Mouse (Mus musculus) T-cell, adult 2 months (primary cell): Measurements from ENCODE around the gene Hcfc2.

ENCODE experiments used
- DNase-seq: peaks from one replicate; pipeline ENCODE4 v3.0.0; 2022; ENCODE audit warnings: low spot score

Gene Hcfc2

DNA sequence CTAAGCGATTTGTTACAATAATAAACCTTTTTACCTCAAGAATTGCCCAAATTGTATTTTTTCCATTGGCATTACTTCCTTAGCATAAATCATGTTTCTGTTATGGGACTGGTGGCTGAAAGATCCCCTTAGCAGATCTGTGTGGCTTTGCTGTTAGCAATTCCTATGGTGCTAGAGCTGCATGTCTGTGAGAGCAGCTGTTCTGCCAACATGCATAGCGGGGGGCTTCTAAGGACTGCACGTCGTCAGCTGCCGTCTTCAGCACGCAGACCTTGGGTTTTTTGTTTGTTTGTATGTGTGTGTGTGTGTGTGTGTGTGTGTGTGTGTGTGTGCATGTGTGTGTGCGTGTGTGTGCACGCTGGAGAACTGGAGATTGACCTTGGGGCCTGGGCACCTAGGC lies 45.4 kb downstream of the Hcfc2 start:
- no peak for DNase-seq

DNA sequence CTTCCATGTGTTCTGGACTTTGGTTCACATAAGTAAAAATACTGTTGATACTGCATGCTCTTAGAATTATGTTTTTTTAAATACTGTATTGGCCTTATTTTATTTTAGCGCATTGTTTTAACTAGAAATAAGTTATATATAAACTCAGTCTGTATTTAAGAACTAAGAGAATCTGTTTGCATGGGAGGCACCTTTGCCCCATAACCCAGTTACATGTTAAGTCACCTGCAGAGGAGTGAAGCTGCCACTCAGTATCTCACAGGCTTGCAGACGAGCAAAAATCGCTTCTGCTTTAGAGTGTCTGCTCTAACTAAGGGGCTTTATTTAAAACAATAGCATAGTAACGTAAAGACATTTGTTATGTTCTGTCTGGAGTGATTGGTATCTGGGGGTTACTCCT lies 45.9 kb downstream of the Hcfc2 start:
- DNase-seq: no peak

DNA sequence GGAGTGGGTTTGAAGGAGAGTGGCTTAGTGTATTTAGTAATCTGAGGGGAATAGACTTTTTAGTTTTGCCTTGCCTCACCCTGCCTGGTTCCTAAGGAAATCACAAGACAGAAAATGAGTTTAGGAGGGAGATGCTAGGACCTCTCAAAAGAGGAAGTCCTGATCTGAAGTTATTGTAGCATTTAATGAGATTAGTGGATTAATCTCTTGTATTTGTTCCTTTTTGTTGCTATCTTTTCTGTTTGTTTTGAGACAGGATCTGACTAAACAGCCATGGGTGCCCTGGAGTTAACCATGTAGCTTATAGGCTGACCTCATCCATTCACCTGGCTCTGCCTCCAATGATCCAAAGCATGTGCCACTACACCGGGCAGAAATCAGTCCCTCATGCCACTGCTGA lies 46.6 kb downstream of the Hcfc2 start:
- DNase-seq: no peak

DNA sequence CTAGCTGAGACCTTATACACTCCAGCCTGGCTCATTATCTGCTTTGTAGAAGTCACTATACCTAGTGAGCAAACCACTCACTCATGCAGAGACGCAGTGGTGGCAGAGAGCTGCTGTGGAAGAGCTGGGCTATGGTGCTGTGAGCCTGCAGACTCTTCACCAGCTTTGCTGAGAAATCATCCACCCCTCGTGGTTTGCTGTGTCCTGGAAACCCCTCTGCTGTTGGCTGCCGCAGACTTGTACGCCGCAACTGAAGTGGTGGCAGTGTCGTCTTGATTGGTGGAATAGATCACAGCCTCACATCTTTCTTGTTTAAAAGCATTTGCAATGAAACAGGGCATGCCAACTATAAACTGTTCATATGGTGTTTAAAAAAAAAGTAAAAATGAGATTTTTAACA lies 48.3 kb downstream of the Hcfc2 start:
- DNase-seq: no peak

DNA sequence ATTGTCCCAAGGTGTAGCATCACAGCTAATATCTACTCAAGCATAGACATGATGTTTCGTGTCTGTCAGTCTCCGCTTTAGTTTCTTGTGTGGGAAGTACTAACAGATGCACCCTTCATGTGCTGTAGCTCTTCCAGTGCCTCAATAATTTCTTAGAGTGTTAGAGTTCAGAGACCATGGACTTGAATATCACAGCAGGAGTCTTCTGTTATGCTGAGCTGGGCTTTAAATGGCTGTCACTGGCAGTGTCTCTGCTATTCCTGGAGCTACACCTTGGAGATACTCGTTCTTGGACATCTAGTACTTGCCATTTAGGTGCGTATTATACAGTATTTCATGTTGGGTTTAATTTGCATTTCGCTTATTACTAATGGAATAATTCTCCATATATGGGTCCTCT lies 49.3 kb downstream of the Hcfc2 start:
- DNase-seq: no peak

DNA sequence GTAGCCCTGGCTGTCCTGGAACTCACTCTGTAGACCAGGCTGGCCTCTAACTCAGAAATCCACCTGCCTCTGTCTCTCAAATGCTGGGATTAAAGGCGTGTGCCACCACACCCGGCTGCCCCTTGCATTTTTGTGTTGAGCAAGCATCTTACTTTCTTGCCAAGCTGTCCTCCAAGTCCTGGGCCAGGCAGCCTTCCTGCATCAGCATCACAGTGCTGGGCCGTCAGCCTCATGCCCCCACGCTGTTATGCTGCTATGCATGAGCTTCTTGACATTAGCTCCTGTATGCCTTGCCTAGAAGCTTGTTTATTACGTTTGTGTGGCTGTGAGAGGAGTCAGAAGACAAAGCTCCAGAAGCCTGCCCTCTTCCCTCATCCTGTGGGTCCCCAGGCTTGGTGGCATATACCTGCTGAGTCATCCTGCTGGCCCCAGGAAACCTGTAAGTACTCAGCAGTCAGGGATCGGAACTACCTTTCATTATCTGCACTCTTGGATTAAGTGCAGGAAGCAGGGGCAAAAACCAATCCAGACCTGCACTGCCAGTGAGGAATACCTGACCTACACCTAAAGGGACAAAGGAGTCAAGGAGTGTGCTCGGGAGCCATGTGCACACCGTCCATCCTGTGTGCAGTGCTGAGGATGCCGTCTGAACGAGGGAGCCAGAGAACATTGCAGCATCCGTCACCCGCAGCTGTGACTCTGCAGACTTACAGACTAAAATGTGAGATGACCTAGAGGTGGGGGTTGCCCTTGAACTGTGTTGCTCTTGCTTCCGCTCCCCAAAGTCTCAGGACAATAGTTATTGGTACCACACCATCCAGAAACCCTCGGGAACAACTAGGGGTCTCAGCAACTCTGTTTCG lies 51.3 kb downstream of the Hcfc2 start:
- no peak for DNase-seq

DNA sequence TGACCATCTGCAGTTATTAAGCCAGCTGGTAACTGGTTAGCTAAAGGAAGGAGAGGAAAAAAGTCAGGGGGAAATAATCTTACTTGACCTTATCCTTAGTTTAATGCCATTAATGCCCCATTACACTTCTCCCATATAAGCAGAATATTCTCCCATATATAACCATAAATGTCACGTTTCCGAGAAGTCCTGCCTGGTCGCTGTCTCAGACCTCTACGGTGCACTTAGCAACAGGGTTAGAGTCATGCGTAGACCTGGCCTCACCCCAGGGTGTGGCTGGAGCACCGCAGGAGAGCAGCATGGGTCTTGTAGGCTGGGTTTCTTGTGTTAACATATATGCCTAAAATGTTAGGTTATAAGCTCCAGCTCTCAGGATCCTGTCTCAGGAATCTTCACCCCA lies 54.8 kb downstream of the Hcfc2 start:
- no peak for DNase-seq

DNA sequence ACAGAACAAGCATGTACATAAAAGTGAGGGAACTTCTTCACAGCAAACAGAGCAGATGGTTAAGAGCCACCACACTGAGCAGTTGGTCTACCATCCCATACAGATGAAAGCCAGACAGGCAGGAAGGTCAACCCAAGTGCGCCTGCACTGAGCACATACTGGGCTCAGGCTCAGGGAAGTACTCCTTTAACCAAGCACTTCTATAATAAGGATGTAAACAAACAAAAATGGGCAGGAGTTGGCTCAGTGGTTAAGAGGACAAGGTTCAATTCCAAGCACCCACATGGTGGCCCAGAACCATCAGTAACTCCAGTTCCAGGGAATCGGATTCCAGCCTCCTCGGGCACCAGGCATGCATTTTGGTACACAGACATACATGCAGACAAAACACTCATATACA lies 57.0 kb downstream of the Hcfc2 start:
- DNase-seq: no peak

DNA sequence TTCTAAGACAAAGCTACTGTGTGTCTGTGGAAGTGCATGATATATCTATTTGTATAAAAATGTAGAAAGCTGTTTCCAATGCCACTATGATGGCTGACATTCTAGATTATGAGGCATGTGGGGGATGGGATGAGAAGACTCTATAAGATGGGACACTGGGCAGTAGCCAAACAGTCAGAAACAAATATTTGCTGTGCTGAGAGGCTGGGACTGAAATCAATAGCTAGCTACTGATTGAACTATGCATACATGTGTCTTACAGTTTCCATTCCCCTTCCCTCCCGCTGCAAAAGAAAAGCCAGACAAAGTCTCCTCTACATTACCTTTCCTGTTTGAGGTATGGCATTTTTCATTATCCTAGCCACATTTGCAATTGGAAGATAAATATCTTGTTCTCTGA lies 58.7 kb downstream of the Hcfc2 start:
- DNase-seq: no peak

DNA sequence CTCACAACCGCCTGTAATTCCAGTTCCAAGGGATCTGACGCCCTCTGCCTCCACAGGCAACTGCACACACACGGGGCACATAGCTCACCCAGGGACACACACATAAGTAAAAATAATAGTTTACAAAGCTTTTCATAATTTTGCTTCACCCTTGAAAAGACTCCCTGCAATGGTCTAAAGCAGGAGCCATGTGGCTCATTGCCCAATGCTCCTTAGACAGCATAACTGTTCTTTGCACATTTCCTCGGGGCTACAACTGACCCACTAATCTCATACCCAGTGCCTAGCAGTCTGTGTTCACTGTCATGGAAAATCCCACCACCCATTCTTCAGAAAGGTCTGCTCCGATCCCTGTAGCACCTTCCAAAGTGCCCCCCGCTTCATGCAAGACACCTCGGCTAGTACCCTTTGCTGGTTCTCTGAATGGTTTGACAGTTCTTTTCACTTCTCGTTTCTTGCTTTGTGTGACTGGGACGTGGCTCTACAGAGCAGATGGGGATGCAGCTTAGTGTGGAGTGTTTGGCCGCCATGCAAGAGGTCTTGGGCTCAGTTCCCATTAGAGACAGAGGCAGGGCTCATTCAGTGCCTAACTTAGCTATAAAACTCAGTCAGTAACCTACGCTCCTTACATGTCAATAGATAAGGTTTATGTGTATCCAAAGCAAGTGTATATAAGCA lies 59.4 kb downstream of the Hcfc2 start:
- no peak for DNase-seq

DNA sequence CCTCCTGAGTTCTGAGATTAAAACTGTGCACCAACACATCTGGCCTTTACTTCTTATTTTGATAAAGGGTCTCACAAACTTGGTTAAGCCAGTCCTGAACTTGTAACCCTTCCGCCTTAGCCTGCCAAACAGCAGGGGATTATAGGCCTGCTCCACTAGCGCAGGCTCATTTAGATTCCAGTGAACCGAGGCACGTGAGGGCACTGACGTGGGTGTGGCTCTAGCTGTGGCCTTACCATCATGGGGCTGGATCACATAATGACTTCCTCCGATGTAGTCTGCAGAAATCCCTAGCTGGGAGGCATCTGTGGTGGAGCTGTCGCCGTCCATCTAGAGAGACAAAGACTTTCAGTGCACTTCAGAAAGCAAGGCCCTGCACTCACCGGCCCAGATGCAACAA lies 60.5 kb downstream of the Hcfc2 start:
- DNase-seq: no peak

DNA sequence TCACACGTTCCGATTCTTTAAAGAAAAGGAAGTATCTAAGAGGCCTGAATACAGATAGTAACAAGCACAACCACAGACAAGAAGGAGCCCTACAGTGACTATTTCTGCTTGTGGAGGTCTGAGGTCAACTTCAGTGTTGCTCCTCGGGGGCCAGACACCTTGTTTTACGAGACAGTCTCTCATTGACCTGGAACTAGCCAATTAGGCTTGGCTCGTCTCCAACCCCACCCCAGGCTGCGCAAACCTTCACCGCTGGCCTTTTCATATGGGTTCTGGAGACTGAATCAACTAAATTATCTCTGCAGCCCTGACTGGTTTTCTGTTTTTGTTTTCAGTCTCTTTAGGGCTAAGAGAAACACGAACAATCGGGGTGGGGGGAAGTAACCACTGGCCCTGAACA lies 61.4 kb downstream of the Hcfc2 start:
- DNase-seq: no peak

DNA sequence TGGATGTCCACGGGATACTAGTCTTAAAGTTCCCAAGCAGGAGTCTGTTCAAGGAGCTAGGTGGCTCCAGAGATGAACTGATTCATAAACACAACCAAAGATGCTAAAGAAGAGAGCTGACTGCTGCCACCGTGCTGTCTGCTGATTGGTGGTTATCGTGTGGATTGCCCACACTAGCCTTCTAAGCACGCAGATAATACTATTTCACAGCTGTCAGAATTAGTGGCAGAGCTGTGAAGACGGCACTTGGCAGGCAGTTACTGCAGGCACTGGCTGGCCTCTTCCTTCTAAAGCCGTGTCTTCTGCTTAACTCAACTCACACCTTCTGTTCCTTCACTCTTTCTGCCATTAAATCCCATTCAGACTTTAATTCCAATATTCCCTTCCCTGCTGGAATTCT lies 62.4 kb downstream of the Hcfc2 start:
- no peak for DNase-seq

DNA sequence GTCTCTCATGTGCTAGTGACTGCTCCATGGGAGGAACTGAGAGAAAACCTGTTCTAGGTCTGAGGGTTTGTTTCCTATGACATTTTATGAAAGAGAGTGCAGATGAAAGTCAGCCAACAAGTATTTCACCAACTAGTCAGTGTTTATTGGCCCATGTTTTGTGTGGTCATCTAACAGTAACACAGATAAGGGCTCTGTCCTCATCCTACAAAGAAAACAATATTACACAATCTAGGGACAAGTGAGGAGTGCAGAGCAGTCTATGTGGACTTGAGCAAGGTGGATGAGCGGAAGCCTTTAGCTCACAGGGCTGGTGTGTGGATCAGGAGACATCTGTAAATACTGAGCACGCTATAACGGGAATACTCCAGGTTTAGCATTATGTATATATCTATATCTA lies 62.9 kb downstream of the Hcfc2 start:
- no peak for DNase-seq

DNA sequence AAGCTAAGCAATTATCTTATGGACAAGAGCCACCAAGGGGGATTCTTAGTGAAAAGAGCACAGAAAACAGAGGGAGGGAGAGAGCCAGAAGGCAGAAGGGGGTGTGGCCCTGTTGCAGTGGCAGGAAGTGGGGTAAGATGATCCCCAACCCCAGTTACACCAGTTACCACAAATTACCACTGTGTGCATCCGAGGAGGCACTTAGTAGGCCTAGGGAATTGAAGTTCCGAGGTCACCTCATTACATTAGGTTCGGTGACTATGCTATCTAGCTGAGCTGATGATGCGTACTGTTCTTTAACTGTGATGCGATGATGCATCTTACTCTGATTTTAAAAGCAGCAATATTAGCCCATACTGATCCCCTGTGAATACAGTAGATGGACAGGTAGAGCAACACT lies 63.7 kb downstream of the Hcfc2 start:
- DNase-seq: no peak

DNA sequence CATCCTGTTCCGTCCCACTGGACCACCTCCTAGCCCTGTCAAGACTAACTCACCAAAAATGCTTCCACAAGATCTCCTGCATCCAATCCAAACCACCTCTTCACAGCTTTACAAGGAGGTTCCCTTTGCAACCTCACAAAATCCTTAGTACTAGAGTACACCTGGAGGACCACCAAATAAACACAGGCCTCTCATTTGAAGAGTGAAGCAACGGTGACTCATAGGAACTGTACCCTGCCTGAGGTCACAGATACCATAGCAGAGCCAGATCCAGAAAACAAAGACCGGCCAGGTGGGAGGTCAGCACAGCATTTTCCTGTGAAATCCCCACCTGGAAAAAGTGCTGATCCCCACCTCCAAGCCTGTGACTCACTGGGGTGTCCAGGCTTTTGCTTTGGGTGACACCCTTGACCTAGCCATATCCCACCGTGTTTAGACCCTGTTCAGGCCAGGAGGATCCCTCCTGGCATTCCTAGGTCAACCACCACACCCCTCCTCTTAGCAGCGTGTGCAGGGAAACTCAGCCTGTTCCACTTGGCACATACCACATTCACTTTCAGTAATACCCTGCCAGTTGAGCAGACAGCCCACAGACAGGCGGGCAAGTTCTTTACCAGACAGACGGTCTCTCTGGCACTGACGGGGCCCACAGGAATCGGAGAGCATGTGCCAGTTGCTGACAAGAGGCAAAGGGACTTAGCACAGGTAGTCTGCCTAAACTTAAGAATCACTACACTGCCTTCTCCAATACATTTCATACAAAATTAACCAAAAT lies 65.3 kb downstream of the Hcfc2 start:
- DNase-seq: no peak

DNA sequence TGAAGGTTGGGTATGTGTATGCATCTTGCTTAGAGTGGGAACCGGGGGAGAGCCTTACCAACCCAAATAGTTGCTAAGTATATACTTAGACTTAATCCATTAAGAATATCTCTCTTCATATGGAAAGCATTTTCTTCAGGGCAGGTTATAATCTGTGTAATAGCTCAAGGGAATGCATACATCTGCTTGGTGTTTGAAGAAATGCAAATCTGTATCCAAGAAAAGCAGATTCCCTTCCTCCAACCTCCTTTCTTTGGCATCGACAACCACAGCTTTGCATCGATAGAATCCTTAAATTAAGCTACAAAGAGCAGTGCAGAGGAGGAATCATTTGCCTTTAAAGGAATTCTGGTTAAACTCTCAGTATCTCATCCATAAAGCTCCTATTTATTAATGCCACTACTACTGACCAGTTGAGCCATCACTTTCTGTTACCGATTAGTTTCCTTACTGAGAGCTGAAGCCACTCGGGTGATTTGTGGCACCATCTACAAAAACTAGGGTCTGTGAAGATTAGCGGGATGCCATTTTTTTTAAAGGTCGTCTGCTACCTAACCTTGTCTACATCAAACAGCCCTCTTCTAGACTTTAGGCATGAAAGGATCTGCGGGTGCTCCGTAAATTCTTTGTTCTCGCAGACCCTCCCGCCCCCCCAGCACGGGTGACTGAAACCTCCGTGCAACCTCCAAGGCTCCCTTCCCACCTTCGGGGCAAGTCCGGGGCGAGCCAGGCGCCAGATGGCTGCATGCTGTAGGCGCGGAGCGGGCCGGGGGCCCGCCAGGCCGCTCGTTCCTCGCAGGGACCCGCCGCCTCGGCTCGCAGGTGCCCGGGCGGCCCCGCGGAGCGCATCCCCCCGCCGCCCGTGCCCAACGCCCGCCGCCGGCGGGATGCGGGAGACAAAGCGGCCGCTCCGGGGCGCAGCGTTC lies 67.1 kb downstream of the Hcfc2 start:
- no peak for DNase-seq

DNA sequence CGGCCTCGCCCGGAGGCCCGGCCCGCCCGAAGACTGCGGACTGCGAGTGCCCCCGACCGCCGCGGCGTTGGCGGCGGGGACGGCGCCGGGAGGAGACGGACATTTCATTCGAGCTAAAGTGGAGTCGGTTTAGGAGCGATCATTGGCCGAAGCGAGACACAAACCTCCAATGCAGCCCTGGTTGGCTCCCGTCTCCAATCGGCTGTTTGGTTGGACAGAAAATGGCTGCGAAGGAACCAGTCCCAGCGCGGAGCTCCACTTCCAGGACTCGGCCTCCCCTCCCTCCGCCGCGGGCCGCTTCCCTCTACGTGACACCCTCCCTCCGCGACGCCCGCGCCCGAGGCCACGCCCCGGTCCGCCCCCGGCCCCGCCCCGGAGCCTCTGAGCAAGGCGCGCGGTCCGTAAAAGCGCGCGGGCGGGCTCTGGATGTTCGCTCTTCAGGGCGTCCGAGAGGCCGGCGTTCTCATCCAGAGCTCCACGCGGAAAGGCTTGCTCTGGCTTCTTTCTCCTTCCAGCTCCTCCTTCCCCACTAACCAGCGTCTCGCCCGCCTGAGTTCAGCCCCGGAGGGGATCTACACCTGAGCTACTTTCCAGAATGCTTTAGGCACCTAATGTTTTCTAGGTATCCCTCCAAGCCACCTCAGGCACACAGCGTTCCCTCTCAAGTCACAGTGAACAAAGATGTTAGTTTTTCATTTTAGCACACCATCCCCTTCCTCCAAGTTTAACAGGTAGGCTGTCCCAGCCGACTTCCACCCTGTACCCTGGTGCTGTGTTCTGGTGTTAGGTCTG lies 68.1 kb downstream of the Hcfc2 start, which contains the start of gene Nfyb:
Gene Nfyb (minus strand): TSS at position 305 of the 792 bp plus-strand sequence.
- DNase-seq: peak; percentile 96

DNA sequence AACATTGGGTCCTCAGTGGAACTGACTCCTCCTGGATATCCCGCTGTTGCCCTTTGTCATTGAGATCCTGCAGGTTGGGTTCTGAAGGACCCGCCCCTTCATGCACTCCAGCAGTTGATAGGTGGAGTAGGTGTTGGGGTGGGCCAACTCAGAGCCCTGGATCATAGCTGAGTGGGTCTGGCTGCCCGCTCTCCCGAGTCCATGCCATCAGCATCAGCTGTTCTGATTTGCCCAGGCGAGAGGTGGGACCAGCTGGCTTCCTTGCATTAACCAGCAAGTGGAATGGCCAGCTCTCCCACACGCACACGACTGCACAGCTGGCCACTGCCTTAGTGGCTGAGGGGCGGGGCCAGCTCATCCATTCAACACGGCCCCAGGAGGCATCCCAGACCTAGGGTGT lies 72.9 kb downstream of the Hcfc2 start:
- DNase-seq: no peak

DNA sequence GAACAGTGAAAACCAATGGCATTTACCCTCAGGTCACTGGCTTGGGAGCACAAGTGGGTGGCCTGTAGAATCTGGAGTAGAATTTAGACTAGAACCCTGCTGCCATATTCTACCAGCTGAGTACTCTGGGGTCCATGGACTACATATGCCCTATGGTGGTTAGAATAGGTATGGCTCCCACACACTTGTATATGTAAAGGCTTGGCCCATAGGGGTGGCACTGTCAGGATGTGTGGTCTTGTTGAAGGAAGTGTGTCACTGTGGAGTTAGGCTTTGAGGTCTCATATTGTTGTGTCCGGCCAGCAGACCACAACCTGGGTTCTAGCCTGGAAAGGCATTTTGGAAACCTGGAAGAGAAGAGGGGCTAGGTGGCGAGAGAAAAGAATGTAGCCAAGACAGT lies 74.8 kb downstream of the Hcfc2 start:
- DNase-seq: no peak

DNA sequence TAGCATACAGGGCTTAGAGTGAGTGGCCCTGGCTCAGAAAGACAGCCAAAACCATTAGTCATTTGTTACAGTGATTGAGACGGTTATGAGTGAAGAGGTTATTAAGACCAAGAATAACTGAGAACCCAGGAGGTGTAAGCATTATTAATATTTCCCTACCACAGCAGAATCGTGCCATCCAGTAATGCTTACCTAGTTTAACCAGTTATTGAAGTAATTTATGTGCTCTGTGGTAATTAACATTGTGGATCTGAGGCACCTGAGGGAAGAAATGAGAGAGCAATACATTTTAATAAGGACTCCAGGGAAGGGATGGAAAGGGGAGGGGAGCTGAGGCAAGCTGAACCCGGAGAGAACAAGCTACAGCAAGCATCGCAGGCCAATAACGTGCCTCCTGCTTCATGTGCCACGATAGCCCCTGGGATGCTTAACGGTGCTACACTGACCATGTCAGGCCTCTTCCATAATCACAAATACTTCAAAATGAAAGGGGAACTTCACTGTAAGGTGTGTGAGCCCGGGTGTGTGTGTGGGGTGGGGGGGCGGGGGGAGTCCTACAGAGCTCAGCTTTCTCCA lies 75.7 kb downstream of the Hcfc2 start:
- DNase-seq: no peak
